Mouse (Mus musculus): ENCODE results near the gene Celsr2. TPM values are rescaled to one million over a fixed set of nuclear protein-coding genes. Genes with fewer than 3 reads are reported as not detected.

Gene Celsr2
- polyA plus RNA-seq, 1 experiment from 2014 or later, result 35.1 TPM

GRCm38 (mm10) chr3:108433188-108433880 is 18.0 kb upstream of the Celsr2 start:
- Histone ChIP-seq H3K36me3 (replicated peaks) (peaks cover 87% of the 10 kb centered on the region), H3K27ac (peak overlapping the region; percentile 90), H3K9me3 (no peaks in the 10 kb centered on the region), H3K4me1 (peaks cover 57% of the 10 kb centered on the region), H3K4me3 (peak overlapping the region; percentile 34), H3K27me3 (ENCODE audit: poor library complexity, severe bottlenecking) (no peaks in the 10 kb centered on the region)
- 18% methylated on average over 18 of the region's 18 CpGs for WGBS
- DNase-seq (ENCODE audit: extremely low spot score, low spot score), result peak; percentile 92

GRCm38 (mm10) chr3:108432542-108433187 is 17.3 kb upstream of the Celsr2 start:
- H3K4me1 ChIP-seq, result peaks cover 57% of the 10 kb centered on the region
- WGBS, result 37% methylated on average over 13 of the region's 13 CpGs
- H3K27ac ChIP-seq, result peak overlapping the region; percentile 90
- H3K27me3 ChIP-seq (ENCODE audit: poor library complexity, severe bottlenecking), result no peaks in the 10 kb centered on the region
- peak; percentile 61 for DNase-seq (ENCODE audit: extremely low spot score, low spot score)
- no peaks in the 10 kb centered on the region for H3K9me3 ChIP-seq
- H3K36me3 ChIP-seq (replicated peaks), result peaks cover 89% of the 10 kb centered on the region
- H3K4me3 ChIP-seq, result peak overlapping the region; percentile 34

- peaks cover 47% of the 10 kb centered on the region for H3K4me1 ChIP-seq
- H3K27me3 ChIP-seq (ENCODE audit: poor library complexity, severe bottlenecking), result no peaks in the 10 kb centered on the region
- H3K4me3 ChIP-seq, result no peak overlapping the region
- no peaks in the 10 kb centered on the region for H3K9me3 ChIP-seq
- H3K36me3 ChIP-seq (replicated peaks), result peaks cover 65% of the 10 kb centered on the region
- H3K27ac ChIP-seq, result peak overlapping the region; percentile 78
- DNase-seq (ENCODE audit: extremely low spot score, low spot score), result no peak
- WGBS, result 80% methylated on average over 6 of the region's 6 CpGs
Measured at GRCm38 (mm10) chr3:108425624-108426018, 10.3 kb upstream of the Celsr2 start.

- Histone ChIP-seq H3K36me3 (replicated peaks) (peaks cover 59% of the 10 kb centered on the region), H3K27ac (peak overlapping the region; percentile 78), H3K4me3 (no peak overlapping the region), H3K4me1 (peaks cover 47% of the 10 kb centered on the region), H3K27me3 (ENCODE audit: poor library complexity, severe bottlenecking) (no peaks in the 10 kb centered on the region), H3K9me3 (no peaks in the 10 kb centered on the region)
- DNase-seq (ENCODE audit: extremely low spot score, low spot score), result no peak
- WGBS, result 60% methylated on average over 7 of the region's 7 CpGs
Measured at GRCm38 (mm10) chr3:108424944-108425623, 9.7 kb upstream of the Celsr2 start.

- Histone ChIP-seq H3K36me3 (replicated peaks) (peaks cover 50% of the 10 kb centered on the region), H3K4me3 (peak overlapping the region; percentile 30; the same call in 1 of the 2 replicates), H3K27ac (peak overlapping the region; percentile 78), H3K27me3 (ENCODE audit: poor library complexity, severe bottlenecking) (no peaks in the 10 kb centered on the region), H3K9me3 (no peaks in the 10 kb centered on the region), H3K4me1 (peaks cover 47% of the 10 kb centered on the region)
- 24% methylated on average over 11 of the region's 11 CpGs for WGBS
- DNase-seq (ENCODE audit: extremely low spot score, low spot score), result peak; percentile 38
Measured at GRCm38 (mm10) chr3:108423844-108424801, 8.8 kb upstream of the Celsr2 start.

- no peak overlapping the region for H3K4me3 ChIP-seq
- H3K27me3 ChIP-seq (ENCODE audit: poor library complexity, severe bottlenecking), result no peaks in the 10 kb centered on the region; the same call in 1 of the 2 replicates
- H3K27ac ChIP-seq, result peak overlapping the region; percentile 78; the same call in 1 of the 2 replicates
- WGBS, result 43% methylated on average over 6 of the region's 6 CpGs
- no peaks in the 10 kb centered on the region for H3K9me3 ChIP-seq
- peaks cover 47% of the 10 kb centered on the region for H3K4me1 ChIP-seq
- no peak for DNase-seq (ENCODE audit: extremely low spot score, low spot score)
- H3K36me3 ChIP-seq (replicated peaks), result peaks cover 39% of the 10 kb centered on the region
Measured at GRCm38 (mm10) chr3:108423006-108423405, 7.7 kb upstream of the Celsr2 start.

GRCm38 (mm10) chr3:108415831-108416223 is 475 bp upstream of the Celsr2 start:
- DNase-seq (ENCODE audit: extremely low spot score, low spot score), result peak; percentile 84
- Histone ChIP-seq H3K4me3 (peak overlapping the region; percentile 86), H3K27ac (peak overlapping the region; percentile 96), H3K9me3 (peaks cover 28% of the 10 kb centered on the region), H3K4me1 (peaks cover 46% of the 10 kb centered on the region), H3K27me3 (ENCODE audit: poor library complexity, severe bottlenecking) (peaks cover 28% of the 10 kb centered on the region), H3K36me3 (replicated peaks) (peaks cover 43% of the 10 kb centered on the region)
- under 1% methylated on average over 48 of the region's 48 CpGs for WGBS

GRCm38 (mm10) chr3:108413634-108414360 is 1.6 kb downstream of the Celsr2 start:
- peak overlapping the region; percentile 86; the same call in 1 of the 2 replicates for H3K4me3 ChIP-seq
- DNase-seq (ENCODE audit: extremely low spot score, low spot score), result no peak
- H3K4me1 ChIP-seq, result peaks cover 62% of the 10 kb centered on the region
- no peak overlapping the region for H3K27ac ChIP-seq
- H3K9me3 ChIP-seq, result peaks cover 28% of the 10 kb centered on the region
- H3K36me3 ChIP-seq (replicated peaks), result peaks cover 63% of the 10 kb centered on the region
- peaks cover 28% of the 10 kb centered on the region for H3K27me3 ChIP-seq (ENCODE audit: poor library complexity, severe bottlenecking)
- WGBS, result 98% methylated on average over 35 of the region's 35 CpGs

GRCm38 (mm10) chr3:108411754-108412121 is 3.6 kb downstream of the Celsr2 start:
- H3K27ac ChIP-seq, result peak overlapping the region; percentile 96
- DNase-seq (ENCODE audit: extremely low spot score, low spot score), result no peak
- H3K9me3 ChIP-seq, result peaks cover 28% of the 10 kb centered on the region
- H3K36me3 ChIP-seq (replicated peaks), result peaks cover 84% of the 10 kb centered on the region
- peaks cover 69% of the 10 kb centered on the region for H3K4me1 ChIP-seq
- WGBS, result 57% methylated on average over 8 of the region's 8 CpGs
- H3K27me3 ChIP-seq (ENCODE audit: poor library complexity, severe bottlenecking), result peaks cover 15% of the 10 kb centered on the region
- peak overlapping the region; percentile 53 for H3K4me3 ChIP-seq

- Histone ChIP-seq H3K36me3 (replicated peaks) (peaks cover 89% of the 10 kb centered on the region), H3K4me1 (peaks cover 74% of the 10 kb centered on the region), H3K9me3 (peaks cover 28% of the 10 kb centered on the region), H3K27me3 (ENCODE audit: poor library complexity, severe bottlenecking) (peaks cover 10% of the 10 kb centered on the region), H3K27ac (peak overlapping the region; percentile 96), H3K4me3 (peak overlapping the region; percentile 53)
- WGBS, result 31% methylated on average over 5 of the region's 5 CpGs
- DNase-seq (ENCODE audit: extremely low spot score, low spot score), result no peak
Measured at GRCm38 (mm10) chr3:108411026-108411753, 4.2 kb downstream of the Celsr2 start.

GRCm38 (mm10) chr3:108410359-108410714 is 5.0 kb downstream of the Celsr2 start:
- peak; percentile 54 for DNase-seq (ENCODE audit: extremely low spot score, low spot score)
- Histone ChIP-seq H3K9me3 (peaks cover 28% of the 10 kb centered on the region), H3K27ac (peak overlapping the region; percentile 96), H3K36me3 (replicated peaks) (peaks cover 98% of the 10 kb centered on the region), H3K27me3 (ENCODE audit: poor library complexity, severe bottlenecking) (peaks cover 8% of the 10 kb centered on the region; the same call in 1 of the 2 replicates), H3K4me3 (peak overlapping the region; percentile 53), H3K4me1 (peaks cover 74% of the 10 kb centered on the region)
- 8% methylated on average over 5 of the region's 5 CpGs for WGBS
